Mouse (Mus musculus) R1 (cell line): Measurements from ENCODE around the gene Abl2.
"Not testable (repeated sequence)": the region's sequence is repeated elsewhere in the genome, so short reads cannot be mapped to it uniquely, and the experiment has no call there.

Source experiments
- DNase-seq: peaks from one replicate; pipeline ENCODE4 v3.0.0-alpha.2; 2018; ENCODE audit warnings: low read depth, low spot score

The Abl2 gene

GRCm38 (mm10) chr1:156558024-156558930 lies at the start of gene Abl2:
TSS of gene Abl2 (plus strand) at chr1:156558786.
- peak; percentile 91 for DNase-seq

DNA sequence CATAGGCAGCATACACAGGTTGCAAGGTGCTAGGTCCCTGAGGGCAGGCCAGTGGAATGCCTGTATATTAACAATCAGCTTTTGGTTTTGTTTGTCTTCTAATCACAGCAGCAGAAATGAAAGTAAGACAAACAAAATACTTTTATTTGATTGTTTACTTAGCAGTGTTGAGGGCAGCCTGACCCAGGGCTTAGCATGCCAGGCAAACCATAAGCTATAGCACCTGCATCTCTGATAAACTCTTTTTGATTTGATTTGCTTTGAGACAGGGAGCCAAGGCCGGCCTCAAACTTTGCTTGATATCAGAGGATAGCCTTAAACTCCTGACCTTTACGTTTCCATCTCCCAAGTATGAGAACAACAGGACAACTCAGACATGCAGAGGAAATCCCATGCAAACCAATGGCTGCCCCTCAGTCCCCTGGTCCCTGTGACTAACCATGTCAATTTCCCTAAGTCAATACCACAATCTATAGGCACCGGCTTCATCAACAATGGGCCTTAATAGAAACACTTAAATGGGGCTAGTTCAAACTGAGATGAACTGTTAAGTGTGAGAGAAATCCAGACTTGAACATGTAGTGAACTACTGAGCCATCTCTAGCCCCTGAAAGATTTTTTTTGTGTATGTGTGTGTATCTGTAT lies 38.3 kb upstream of the Abl2 start:
- DNase-seq = no peak

GRCm38 (mm10) chr1:156521796-156522517 lies 36.6 kb upstream of the Abl2 start:
- no peak for DNase-seq

DNA sequence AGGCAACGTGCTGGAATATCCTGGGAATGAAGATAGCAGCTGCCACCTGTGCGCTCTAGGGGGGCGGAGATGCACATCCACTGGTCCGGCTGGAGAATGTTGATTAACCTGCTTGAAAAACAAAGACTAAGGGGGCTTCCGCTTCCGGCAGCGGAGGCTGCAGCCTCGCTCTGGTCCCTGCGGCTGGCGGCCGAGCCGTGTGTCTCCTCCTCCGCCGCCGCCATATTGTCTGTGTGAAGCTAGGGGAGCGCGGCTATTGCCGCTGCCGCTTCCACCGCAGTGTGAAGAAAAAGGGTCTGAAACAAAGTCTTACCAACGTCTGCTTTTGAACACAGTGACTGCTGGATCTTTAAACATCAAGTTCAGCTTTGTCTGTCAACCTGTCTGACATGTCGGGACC lies 34.7 kb upstream of the Abl2 start, which contains the start of gene Gm10031:
Gm10031 (plus strand) TSS at position 171 of the 400 bp plus-strand sequence.
- not testable (repeated sequence) for DNase-seq

DNA sequence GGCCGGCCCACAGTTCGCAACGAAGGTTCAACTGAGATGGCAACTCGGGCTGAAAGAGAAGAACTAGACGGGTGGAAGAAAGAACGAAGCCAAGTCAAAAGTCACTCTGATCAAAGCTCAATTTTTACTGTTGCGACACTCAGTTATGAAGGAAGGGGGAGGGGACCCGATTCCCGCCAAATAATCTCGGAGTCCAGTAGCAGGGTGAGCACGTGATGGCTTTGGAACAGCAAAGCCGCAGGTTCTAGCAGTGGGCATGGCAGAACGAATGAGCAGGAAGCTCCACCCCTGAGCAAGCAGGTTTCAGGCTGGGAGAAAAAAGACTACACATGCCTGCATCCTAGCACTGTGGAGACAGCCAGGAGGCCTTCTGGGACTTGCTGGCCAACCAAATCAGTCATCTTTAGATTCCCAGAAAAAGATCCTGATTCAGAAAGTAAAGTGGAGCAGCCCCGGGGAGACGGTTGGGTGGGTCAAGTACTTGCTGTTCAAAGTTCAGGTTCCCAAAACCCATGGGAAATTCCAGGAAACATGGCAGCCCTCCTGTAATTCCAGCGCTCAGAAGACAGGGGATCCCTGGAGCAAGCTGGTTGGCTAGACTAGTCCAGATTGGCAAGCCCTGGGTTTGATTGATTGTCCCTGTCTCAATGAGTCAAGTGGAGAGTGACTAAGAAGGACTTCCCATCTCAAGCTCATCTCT lies 26.0 kb upstream of the Abl2 start:
- DNase-seq = peak; percentile 69

GRCm38 (mm10) chr1:156533483-156533882 lies 25.1 kb upstream of the Abl2 start:
- no peak for DNase-seq

DNA sequence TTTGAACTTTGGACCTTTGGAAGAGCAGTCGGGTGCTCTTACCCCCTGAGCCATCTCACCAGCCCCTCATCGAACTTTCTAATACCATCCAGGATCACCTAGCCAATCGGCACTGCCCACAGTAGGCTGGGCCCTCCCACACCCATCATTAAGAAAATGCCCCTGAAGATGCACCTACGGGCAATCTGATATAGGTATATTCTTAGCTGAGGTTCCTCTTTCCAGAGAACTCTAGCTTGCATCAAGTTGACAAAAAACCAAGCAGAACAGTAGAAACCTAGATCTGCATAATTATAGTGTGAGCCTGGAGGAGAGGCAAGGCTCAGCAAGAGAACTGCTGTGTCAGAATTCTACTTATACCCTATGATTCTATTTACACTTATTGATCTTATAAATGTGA lies 24.7 kb upstream of the Abl2 start:
- DNase-seq = no peak

GRCm38 (mm10) chr1:156537031-156537430 lies 21.6 kb upstream of the Abl2 start:
- no peak for DNase-seq

DNA sequence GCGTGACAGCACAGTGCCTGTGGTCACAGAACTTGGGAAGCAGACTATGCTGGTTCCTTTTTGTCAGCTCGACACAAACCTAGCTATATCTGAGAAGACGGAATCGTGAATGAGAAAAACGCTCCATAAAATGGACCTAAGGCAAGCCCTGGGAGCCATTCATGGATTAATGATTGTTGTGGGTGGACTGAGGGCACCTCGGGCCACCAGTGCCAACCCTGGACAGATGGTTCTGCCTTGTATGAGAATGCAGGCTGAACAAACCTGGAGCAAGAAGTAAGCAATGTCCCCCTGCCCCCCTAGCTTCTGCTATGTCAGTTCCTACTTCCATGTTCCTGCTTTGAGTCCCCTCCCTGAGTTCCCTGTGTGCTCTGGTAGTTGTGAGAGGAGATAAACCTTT lies 20.9 kb upstream of the Abl2 start:
- no peak for DNase-seq

- peak; percentile 31 for DNase-seq
Measured at GRCm38 (mm10) chr1:156538382-156538781, 20.2 kb upstream of the Abl2 start.

GRCm38 (mm10) chr1:156539787-156540560 lies 18.6 kb upstream of the Abl2 start:
- DNase-seq = no peak

DNA sequence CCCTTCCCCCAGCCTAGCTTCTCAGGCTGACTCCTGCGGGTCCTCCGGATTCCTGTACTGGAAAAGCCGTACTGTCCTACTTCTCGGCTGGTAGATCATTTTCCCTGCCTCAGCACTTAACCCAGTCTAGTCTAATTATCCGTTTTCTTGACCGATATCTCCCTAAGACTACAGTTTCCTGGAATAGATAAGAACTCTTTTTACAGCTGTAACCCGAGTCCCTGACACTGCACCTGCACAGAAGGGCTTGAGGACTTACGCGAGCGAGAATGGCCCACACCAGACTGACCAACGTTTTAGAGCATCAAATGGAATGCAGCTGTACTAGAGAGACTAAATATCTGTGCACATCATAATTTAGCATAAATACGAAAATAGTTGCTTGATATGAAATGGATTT lies 14.6 kb upstream of the Abl2 start:
- no peak for DNase-seq

DNA sequence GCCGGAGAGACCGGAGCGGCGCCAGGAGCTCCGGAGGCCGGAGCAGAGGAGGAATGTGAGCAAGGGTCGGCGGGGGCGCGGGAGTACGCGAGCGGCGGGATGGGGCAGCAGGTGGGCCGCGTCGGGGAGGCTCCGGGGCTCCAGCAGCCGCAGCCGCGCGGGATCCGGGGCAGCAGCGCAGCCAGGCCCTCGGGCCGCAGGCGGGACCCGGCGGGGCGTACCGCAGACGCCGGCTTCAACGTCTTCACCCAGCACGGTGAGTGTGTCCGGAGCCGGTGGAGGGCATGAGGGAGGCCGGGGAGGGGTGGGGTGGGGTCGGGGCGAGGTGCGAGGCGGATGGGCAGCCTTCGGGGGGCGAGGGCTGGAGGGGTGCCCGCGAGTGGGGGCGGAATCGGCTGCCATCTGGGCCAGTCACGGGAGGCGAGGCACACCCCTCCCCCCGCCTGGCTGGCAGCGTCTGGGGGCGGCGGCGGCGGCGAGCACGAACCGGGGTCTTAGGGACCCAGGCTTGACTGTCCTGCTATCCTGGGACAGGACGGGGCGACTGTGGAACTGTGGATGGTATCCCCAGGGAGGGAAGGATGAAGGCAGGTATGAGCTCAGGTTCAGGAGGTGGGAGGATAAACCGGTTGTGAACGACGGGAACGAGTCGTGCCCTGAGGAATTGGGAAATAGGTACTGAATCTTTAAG lies 509 bp downstream of the Abl2 start:
- DNase-seq = peak; percentile 52

- DNase-seq = peak; percentile 36
Measured at GRCm38 (mm10) chr1:156559641-156560020, 1.0 kb downstream of the Abl2 start.

- DNase-seq = no peak
Measured at GRCm38 (mm10) chr1:156560500-156560899, 1.9 kb downstream of the Abl2 start.

GRCm38 (mm10) chr1:156565328-156565727 lies 6.7 kb downstream of the Abl2 start:
- peak; percentile 73 for DNase-seq

DNA sequence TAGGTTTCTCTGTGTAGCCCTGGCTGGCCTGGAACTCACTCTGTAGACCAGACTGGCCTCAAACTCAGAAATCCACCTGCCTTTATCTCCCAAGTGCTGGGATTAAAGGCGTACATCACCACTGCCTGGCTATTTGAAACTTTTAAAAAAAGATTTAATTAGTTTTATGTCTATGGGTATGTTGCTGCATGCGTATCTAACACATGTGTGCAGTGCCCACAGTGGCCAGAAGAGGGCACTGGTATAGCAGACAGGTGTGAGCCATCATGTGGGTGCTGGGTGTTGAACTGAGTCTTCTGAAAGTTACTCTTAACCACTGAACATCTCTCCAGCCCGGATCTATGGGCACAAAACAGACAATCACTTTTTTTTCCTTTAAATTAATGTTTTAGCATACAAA lies 7.5 kb downstream of the Abl2 start:
- peak; percentile 81 for DNase-seq

- peak; percentile 28 for DNase-seq
Measured at GRCm38 (mm10) chr1:156569615-156570014, 11.0 kb downstream of the Abl2 start.

DNA sequence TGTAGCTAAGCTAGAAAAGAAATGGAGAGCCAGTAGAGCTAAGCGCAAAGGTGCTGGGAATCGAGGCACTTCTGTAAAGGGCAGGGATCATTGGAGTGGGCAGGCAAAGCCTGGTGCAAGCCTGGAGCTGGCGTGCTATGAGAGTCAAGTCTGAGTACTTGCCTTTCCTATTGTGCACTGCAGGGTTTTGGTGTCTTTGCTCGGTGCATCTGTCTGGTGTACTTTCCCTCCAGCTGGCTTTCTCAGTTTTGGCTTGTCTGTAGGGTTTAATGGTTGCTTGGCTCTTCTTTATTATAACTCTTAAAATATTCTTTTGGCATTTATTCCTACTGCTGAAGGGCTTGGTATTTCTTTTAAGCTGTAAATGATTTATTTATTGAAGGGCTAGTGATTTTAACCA lies 14.4 kb downstream of the Abl2 start:
- no peak for DNase-seq

DNA sequence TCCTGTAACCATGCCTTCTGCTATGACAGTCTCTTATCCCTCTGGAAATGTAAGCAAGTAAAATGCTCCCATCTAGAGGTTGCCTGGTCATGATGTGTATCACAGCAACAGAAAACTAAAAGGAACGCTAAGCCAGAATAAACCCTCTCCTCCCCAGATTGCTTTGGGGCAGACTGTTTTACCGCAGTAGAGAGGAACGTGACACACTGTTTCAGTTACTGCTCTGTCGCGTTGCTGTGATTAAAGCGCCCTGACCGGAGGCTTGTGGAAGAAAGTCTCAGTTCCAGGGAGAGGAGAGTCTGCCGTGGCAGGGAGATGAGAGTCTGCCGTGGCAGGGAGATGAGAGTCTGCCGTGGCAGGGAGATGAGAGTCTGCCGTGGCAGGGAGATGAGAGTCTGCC lies 22.6 kb downstream of the Abl2 start:
- no peak for DNase-seq
